Mouse (Mus musculus) embryonic fibroblast, embryonic 13.5 days (primary cell): ENCODE data around the gene Slc9b1.

ENCODE experiments used
- CTCF ChIP-seq: IDR thresholded peaks from 2 replicates; pipeline ENCODE4 v1.5.1; 2011; ENCODE audit warnings: mild to moderate bottlenecking, control low read depth, low read length, moderate library complexity, borderline replicate concordance; ENCODE audit not compliant: insufficient read depth
- POLR2A ChIP-seq: IDR thresholded peaks from 2 replicates; pipeline ENCODE4 v1.6.1; 2011; ENCODE audit warnings: low read depth, mild to moderate bottlenecking, control low read depth, low read length, moderate library complexity

DNA sequence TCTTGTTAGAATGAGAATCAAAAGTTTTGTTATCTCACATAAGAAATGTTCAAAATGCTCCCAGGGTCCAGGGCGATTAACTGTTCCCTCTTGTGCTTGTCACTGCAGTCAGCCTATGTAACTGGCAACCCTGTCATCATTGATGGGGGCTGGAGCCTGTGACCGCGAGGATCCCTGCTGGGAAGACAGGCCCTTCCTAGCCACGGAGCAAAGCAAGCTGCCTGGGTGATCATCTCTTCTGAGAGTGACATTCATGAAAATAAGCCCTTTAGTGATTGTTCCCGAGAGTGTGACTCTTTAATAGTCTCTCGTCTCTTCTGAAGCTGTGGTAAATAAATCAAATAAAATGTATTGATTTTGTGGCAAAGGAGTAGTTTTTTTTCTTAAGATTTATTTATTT is 43.8 kb upstream of the Slc9b1 start:
- TF ChIP-seq CTCF = no peak
- no peak for TF ChIP-seq POLR2A
